Mouse (Mus musculus) cortical plate, adult 2 months (tissue): ENCODE data around the gene Dcbld1. TPM values are rescaled to one million over a fixed set of nuclear protein-coding genes. Genes with fewer than 3 reads are reported as not detected.
"Not testable (repeated sequence)": the region's sequence is repeated elsewhere in the genome, so short reads cannot be mapped to it uniquely, and the experiment has no call there.

Experiments used
- H3K27ac ChIP-seq: fragments of 200-500 bp; 2 replicates; pipeline ENCODE4 v1.5.1; 2012; ENCODE audit warnings: low read length, control low read depth, inconsistent platforms; ENCODE audit not compliant: insufficient read depth
- H3K4me1 ChIP-seq: fragments of 200-500 bp; 2 replicates; pipeline ENCODE4 v1.6.1; 2011; ENCODE audit warnings: low read length; ENCODE audit not compliant: control insufficient read depth, insufficient read depth
- H3K4me3 ChIP-seq: fragments of 200-500 bp; 2 replicates; pipeline ENCODE4 v1.5.1; 2011; ENCODE audit warnings: mild to moderate bottlenecking, low read length, control low read depth; ENCODE audit not compliant: insufficient read depth
- CTCF ChIP-seq: fragments of 200-500 bp; IDR thresholded peaks from 2 replicates; pipeline ENCODE4 v1.5.1; 2011; ENCODE audit warnings: mild to moderate bottlenecking, control low read depth, low read length; ENCODE audit not compliant: insufficient read depth; ENCODE audit errors: extremely low read depth
- POLR2A ChIP-seq: fragments of 200-500 bp; IDR thresholded peaks from 2 replicates; pipeline ENCODE4 v1.6.1; 2011; ENCODE audit warnings: mild to moderate bottlenecking, low read length, control low read depth; ENCODE audit not compliant: insufficient read depth; ENCODE audit errors: extremely low read depth
- polyA plus RNA-seq: library from polyadenylated mRNA; depleted of rRNA; stranded (reverse); fragments of >200 nt; gene quantifications from 2 replicates; pipeline ENCODE4 v1.2.3, GENCODE M21; 2012

The Dcbld1 gene
- polyA plus RNA-seq, 1 experiment = 5.7 TPM

- no peak overlapping the region for H3K27ac ChIP-seq
- TF ChIP-seq POLR2A (no peak), CTCF (no peak)
- no peak overlapping the region for H3K4me3 ChIP-seq
- no peaks in the 10 kb centered on the region for H3K4me1 ChIP-seq
These were observed 60.6 kb downstream of the Dcbld1 start for GRCm38 (mm10) chr10:52293921-52294577.

- Histone ChIP-seq H3K27ac (no peak overlapping the region), H3K4me1 (no peaks in the 10 kb centered on the region), H3K4me3 (no peak overlapping the region)
- no peak for TF ChIP-seq POLR2A
- no peak for TF ChIP-seq CTCF
These were observed 62.5 kb downstream of the Dcbld1 start for GRCm38 (mm10) chr10:52295934-52296333.

GRCm38 (mm10) chr10:52298568-52298967 is 65.1 kb downstream of the Dcbld1 start:
- not testable (repeated sequence) for H3K4me1 ChIP-seq, H3K4me3 ChIP-seq, H3K27ac ChIP-seq

GRCm38 (mm10) chr10:52301766-52302165 is 68.3 kb downstream of the Dcbld1 start:
- Histone ChIP-seq H3K4me1 (no peaks in the 10 kb centered on the region), H3K4me3 (no peak overlapping the region), H3K27ac (no peak overlapping the region)
- TF ChIP-seq POLR2A (no peak), CTCF (no peak)

- Histone ChIP-seq H3K4me1 (no peaks in the 10 kb centered on the region), H3K4me3 (no peak overlapping the region), H3K27ac (no peak overlapping the region)
- TF ChIP-seq POLR2A (no peak), CTCF (no peak)
These were observed 68.9 kb downstream of the Dcbld1 start for GRCm38 (mm10) chr10:52302271-52302670.

- H3K27ac ChIP-seq = no peak overlapping the region
- TF ChIP-seq POLR2A = no peak
- TF ChIP-seq CTCF = no peak
- no peaks in the 10 kb centered on the region for H3K4me1 ChIP-seq
- H3K4me3 ChIP-seq = no peak overlapping the region
These were observed 71.2 kb downstream of the Dcbld1 start for GRCm38 (mm10) chr10:52304574-52304973.

- TF ChIP-seq CTCF (no peak), POLR2A (no peak)
- no peak overlapping the region for H3K27ac ChIP-seq
- no peak overlapping the region for H3K4me3 ChIP-seq
- H3K4me1 ChIP-seq = no peaks in the 10 kb centered on the region
These were observed 75.8 kb downstream of the Dcbld1 start for GRCm38 (mm10) chr10:52309196-52309595.

GRCm38 (mm10) chr10:52319506-52320286 is 86.3 kb downstream of the Dcbld1 start:
- H3K4me1 ChIP-seq = no peaks in the 10 kb centered on the region
- H3K27ac ChIP-seq = no peak overlapping the region
- no peak overlapping the region for H3K4me3 ChIP-seq
- TF ChIP-seq POLR2A (no peak), CTCF (no peak)

GRCm38 (mm10) chr10:52321918-52322317 is 88.5 kb downstream of the Dcbld1 start:
- no peak for TF ChIP-seq POLR2A
- TF ChIP-seq CTCF = no peak
- no peak overlapping the region for H3K27ac ChIP-seq
- H3K4me3 ChIP-seq = no peak overlapping the region
- H3K4me1 ChIP-seq = no peaks in the 10 kb centered on the region

GRCm38 (mm10) chr10:52331007-52331406 is 97.6 kb downstream of the Dcbld1 start:
- TF ChIP-seq POLR2A (no peak), CTCF (peak; percentile 41; the same call in 1 of the 2 replicates)
- H3K4me3 ChIP-seq = no peak overlapping the region
- no peak overlapping the region for H3K27ac ChIP-seq
- no peaks in the 10 kb centered on the region for H3K4me1 ChIP-seq

- H3K27ac ChIP-seq, H3K4me3 ChIP-seq, H3K4me1 ChIP-seq: not testable (repeated sequence)
These were observed 109.9 kb downstream of the Dcbld1 start for GRCm38 (mm10) chr10:52343324-52343723.
